Mouse (Mus musculus) layer of hippocampus, adult 9-10 months (tissue): ENCODE data around the gene Eea1.
"Not testable (repeated sequence)": the region's sequence is repeated elsewhere in the genome, so short reads cannot be mapped to it uniquely, and the experiment has no call there.

Experiments
- DNase-seq: peaks from one replicate; pipeline ENCODE4 v3.0.0; 2022; ENCODE audit warnings: low spot score

The Eea1 gene

GRCm38 (mm10) chr10:96067347-96067746 lies 126.9 kb downstream of the Eea1 start:
- no peak for DNase-seq

- no peak for DNase-seq
These were observed 133.9 kb downstream of the Eea1 start for GRCm38 (mm10) chr10:96074386-96074785.

- DNase-seq: no peak
These were observed 135.0 kb downstream of the Eea1 start for GRCm38 (mm10) chr10:96075403-96075802.

GRCm38 (mm10) chr10:96075880-96076279 lies 135.4 kb downstream of the Eea1 start:
- no peak for DNase-seq

- no peak for DNase-seq
These were observed 136.0 kb downstream of the Eea1 start for GRCm38 (mm10) chr10:96076461-96076860.

GRCm38 (mm10) chr10:96077480-96078066 lies 137.1 kb downstream of the Eea1 start:
- DNase-seq: not testable (repeated sequence)

GRCm38 (mm10) chr10:96079823-96080222 lies 139.4 kb downstream of the Eea1 start:
- DNase-seq: no peak

- DNase-seq: no peak
These were observed 140.3 kb downstream of the Eea1 start for GRCm38 (mm10) chr10:96080440-96081381.

GRCm38 (mm10) chr10:96082203-96082602 lies 141.8 kb downstream of the Eea1 start:
- no peak for DNase-seq

GRCm38 (mm10) chr10:96089744-96090143 lies 149.3 kb downstream of the Eea1 start:
- no peak for DNase-seq

- DNase-seq: no peak
These were observed 149.9 kb downstream of the Eea1 start for GRCm38 (mm10) chr10:96090388-96090787.

GRCm38 (mm10) chr10:96093890-96094531 lies 153.6 kb downstream of the Eea1 start:
- no peak for DNase-seq

GRCm38 (mm10) chr10:96094559-96094958 lies 154.1 kb downstream of the Eea1 start:
- no peak for DNase-seq
